Mouse (Mus musculus): ENCODE measurements around the gene Gm853.

Gm853 gene

GRCm38 (mm10) chr4:130215392-130215791 is 6.8 kb downstream of the Gm853 start:
- DNase-seq (ENCODE audit: low spot score in 2 of 2), result no peak

GRCm38 (mm10) chr4:130213857-130214256 is 8.3 kb downstream of the Gm853 start:
- no peak for DNase-seq (ENCODE audit: low spot score in 2 of 2)

GRCm38 (mm10) chr4:130213197-130213596 is 9.0 kb downstream of the Gm853 start:
- DNase-seq (ENCODE audit: low spot score in 2 of 2), result no peak

GRCm38 (mm10) chr4:130212421-130212820 is 9.8 kb downstream of the Gm853 start:
- DNase-seq (ENCODE audit: low spot score in 2 of 2), result no peak

- DNase-seq (ENCODE audit: low spot score in 2 of 2), result no peak
These were observed 10.3 kb downstream of the Gm853 start for GRCm38 (mm10) chr4:130211870-130212269.

DNA sequence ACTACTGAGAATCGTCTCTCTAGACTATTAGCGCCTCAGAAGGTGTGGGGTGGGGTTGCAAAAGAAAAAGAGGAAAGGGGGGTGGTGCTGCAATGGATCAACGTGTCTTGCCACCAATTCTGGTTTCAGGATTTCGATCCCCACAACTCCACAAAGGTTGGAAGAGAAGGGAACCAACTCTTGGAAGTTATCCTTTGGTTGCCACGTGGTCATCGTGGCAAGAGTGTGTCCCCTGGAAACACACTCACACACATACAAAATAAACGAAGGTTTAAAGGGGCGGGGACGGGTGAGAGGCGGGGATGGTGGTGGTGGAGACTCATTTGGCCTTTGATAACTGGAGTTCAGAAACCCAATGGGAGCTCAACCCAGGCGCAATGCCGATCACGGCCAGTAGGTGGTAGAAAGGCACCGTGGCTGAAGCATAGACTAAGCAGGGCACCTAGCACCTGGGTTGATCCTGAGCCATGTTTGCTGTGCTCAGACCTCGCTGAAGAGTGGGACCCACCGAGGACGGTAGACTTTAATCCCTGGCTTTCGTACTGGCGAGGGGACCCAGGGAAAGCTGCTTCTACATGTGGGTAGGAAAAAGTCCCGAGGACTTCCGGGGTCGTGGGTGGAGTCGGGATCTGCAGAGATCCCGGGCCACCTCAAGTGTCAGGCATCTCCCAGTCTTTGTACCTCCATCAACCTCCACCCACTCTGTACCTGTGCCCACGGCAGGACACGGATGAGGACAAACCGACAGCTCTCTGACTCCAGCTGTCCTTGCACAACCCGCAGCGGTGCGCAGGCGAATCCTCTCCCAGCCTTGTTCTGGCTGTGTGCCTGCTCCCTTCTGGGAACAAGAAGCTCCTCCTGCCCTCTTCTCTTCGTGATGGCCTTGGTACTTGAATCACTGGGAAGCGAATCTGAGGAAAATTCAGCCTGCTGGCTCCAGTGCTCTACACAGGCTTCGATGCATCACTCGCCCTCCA is 23.2 kb downstream of the Gm853 start:
- DNase-seq (ENCODE audit: low spot score in 2 of 2), result peak; percentile 31 to 75

GRCm38 (mm10) chr4:130196542-130196941 is 25.7 kb downstream of the Gm853 start:
- DNase-seq (ENCODE audit: low spot score in 2 of 2), result no peak

GRCm38 (mm10) chr4:130195924-130196323 is 26.3 kb downstream of the Gm853 start:
- DNase-seq (ENCODE audit: low spot score in 2 of 2), result no peak

GRCm38 (mm10) chr4:130192266-130192665 is 29.9 kb downstream of the Gm853 start:
- DNase-seq (ENCODE audit: low spot score in 2 of 2), result no peak

GRCm38 (mm10) chr4:130189606-130190005 is 32.6 kb downstream of the Gm853 start:
- no peak for DNase-seq (ENCODE audit: low spot score in 2 of 2)

GRCm38 (mm10) chr4:130188806-130189297 is 33.3 kb downstream of the Gm853 start:
- DNase-seq (ENCODE audit: low spot score in 2 of 2), result peak; percentile 63 to 80

DNA sequence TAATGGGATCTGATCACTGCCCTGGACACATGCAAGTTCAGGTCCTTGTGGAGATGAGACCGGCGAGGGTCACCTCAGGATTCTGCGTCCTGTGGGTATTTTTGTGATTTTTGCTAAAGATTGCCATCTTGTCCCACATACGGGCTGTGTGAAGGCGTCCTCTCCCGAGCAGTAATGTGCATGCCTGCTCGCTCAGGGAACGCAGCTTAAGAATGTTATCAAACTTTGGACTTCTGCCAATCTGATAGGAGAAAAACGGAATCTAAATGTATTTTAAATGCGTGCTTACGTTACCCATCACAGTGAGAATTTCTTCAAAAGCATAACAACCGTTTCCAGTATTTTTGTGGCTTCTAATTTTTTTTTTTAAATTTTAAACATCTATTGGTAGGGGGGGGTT is 35.3 kb downstream of the Gm853 start:
- no peak for DNase-seq (ENCODE audit: low spot score in 2 of 2)

DNA sequence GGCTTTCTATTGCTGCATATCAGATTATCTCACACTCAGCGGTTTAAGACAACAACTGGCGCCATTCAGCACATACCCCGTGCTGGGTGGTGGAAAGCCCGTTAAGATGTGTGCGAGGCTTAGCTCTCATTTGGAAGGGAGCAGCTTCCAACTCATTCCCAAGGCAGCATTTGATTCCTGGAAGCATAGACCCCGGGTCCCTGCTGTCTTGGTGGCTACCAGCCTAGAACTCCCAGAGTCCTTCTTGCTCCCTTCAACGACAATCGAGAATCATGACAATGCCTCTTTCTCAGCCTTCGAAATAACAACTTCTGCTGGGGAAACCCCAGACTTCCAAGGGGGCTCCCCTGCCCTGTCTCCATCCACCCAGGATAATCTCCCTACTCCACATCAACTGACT is 35.8 kb downstream of the Gm853 start:
- DNase-seq (ENCODE audit: low spot score in 2 of 2), result no peak

DNA sequence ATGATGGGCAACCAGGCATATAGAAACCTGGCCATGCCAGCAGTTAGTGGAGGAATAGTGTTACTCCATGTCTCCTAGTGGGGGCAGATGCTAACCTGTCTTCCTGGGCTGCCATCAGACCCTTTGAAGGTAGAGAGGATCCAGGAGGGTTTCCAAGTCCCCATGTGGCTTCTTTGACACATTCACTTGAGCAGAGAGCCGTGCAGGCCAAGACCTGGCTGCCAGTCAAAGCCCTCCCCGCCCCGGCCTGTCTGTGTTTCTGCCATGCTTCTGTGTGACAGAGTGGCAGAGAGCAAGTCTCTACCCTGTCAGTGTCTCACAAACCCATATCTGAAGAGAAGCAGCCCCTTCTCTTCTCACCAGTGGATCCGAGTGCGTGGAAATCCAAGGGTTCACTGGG is 38.3 kb downstream of the Gm853 start:
- no peak for DNase-seq (ENCODE audit: low spot score in 2 of 2)

GRCm38 (mm10) chr4:130183023-130183422 is 39.2 kb downstream of the Gm853 start:
- DNase-seq (ENCODE audit: low spot score in 2 of 2), result no peak

DNA sequence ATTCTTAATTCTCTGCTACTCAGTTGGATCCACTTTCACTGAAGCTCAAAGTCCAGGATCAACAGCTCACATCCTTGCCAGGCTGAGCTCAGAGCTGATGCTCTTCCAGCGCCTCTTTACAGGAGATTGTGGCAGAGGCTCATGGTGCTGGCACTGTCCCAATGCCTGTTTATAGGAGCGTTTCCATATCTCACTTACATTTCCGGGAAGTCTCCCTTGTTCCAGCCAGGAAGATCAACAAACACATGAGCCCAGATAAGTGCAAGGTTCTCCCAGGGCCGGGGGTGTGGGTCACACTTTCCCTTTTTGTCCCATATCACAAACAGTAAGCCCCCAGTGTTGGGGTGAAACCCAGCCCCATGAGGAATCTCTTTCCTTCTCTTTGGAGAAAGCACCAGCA is 40.3 kb downstream of the Gm853 start:
- peak; percentile 47 to 56 for DNase-seq (ENCODE audit: low spot score in 2 of 2)

- DNase-seq (ENCODE audit: low spot score in 2 of 2), result no peak
These were observed 41.1 kb downstream of the Gm853 start for GRCm38 (mm10) chr4:130180909-130181602.

DNA sequence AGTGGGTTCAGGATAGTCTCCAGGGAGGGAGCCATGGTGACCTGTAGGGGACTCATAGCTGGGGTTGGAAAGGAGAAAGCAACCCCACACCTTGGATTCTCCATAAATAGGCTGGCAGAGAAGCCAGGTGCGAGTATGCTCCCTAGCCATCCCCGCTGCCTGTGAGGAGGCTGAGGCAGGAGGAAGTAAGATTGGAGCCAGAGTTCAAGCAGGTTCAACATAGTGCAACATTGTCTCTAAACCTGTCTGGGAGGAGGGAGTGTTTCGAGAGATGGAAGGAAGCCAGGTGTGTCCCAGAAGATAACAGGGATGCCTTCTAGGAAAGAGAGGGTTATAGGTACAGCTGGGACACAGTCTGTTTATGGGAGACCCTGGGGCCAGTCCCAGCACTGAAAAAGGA is 42.3 kb downstream of the Gm853 start:
- DNase-seq (ENCODE audit: low spot score in 2 of 2), result no peak

DNA sequence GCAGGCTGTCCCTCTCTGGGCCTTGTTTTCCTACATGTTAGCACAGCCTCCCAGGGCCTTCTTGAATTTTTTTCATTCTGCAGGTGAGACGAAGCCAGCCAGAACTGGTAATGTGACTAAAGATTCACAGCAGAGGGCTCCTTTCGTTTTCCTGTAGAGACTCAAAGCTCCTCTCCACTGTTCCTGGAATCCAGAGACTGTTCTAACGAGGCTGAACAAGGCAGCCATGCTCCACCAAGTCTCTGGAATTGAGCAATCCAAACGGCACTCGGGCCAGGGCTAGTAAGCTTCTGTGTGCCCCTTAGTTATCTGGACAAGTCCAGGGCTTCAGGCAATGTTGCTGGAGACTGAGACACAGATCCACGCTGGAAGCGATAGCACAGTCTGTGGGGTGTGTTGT is 44.7 kb downstream of the Gm853 start:
- DNase-seq (ENCODE audit: low spot score in 2 of 2), result no peak

- DNase-seq (ENCODE audit: low spot score in 2 of 2), result peak; percentile 52 to 69
These were observed 45.1 kb downstream of the Gm853 start for GRCm38 (mm10) chr4:130177087-130177486.

DNA sequence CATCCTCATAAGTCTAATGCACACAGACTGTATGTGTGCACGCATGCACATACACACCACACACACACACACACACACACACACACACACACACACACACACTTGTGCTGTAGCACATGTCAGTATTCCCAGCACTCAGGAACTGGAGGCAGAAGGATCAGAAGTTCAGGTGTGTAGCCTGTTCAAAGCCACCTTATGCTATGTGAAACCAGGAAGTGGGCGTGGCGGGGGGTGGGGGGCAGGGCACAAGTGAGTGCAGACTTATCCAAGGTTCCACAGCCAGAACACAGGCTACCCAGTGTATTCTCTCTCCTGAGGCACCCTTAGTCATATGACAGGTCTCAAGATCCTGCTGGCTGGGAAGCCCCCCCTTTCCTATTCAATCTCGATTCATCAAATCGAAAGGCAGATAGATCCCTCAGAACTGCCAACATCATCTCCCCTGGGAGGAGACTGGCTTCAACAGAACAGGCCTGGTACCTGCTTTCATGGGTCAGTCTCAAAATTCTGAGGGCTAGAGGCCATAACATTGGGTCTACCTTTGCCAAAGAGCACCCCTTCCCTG is 46.0 kb downstream of the Gm853 start:
- DNase-seq (ENCODE audit: low spot score in 2 of 2), result peak in 1 of 2 experiments; percentile 8

DNA sequence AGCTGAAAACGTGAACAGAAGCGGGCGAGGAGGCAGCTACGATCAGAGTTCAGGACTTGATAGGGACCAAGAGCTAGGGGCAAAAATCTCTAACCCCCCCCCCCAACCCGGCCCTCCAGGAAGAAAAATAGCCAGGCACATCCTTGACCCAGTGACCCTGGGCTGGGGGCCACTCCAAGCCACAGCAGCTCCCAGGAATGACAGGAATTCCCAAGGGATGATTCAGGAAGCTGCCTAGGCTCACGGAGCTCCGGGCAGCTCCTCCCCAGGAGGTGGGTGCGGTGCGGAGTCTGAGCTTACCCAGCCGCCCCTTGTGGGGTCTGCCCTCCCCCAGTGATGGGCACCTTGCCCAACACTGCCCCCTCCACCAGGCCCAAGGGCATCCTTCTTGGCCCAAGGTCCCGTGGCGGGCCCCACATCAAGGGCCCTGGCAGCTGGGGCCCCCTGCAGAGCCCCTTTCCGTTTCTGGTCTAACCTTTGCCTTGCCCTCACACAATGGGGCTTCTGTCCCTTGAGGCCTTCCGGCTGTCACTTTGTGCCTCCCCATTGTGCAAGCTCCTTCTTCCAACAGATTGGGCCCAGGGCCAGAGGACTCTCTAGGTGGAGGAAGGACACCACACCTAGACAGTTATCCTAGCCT is 47.0 kb downstream of the Gm853 start, which contains the start of gene Tinagl1:
Tinagl1 (minus strand) TSS at position 51 of the 640 bp plus-strand sequence.
- DNase-seq (ENCODE audit: low spot score in 2 of 2), result peak; percentile 53 to 74
